Mouse (Mus musculus) CH12.LX (cell line): ENCODE results near the gene Dclk2.

Experiments
- CHD2 ChIP-seq: IDR thresholded peaks from 2 replicates; pipeline ENCODE4 v1.6.1; 2011; ENCODE audit warnings: low read length, improper control_type of control experiment
- CTCF ChIP-seq, 2 experiments: IDR thresholded peaks in 1 of 2; conservative IDR thresholded peaks in 1 of 2; 2 replicates each; pipeline ENCODE4 v1.5.1; 2011 to 2012; ENCODE audit warnings: low read depth in 2 of 2, low read length in 2 of 2, improper control_type of control experiment in 1 of 2, inconsistent platforms in 1 of 2, mild to moderate bottlenecking in 1 of 2, moderate library complexity in 1 of 2
- EP300 ChIP-seq: IDR thresholded peaks from 2 replicates; pipeline ENCODE4 v1.6.1; 2011; ENCODE audit warnings: low read length, improper control_type of control experiment
- HCFC1 ChIP-seq: IDR thresholded peaks from 2 replicates; pipeline ENCODE4 v1.6.1; 2012; ENCODE audit warnings: low read depth, mild to moderate bottlenecking, inconsistent platforms, low read length, improper control_type of control experiment
- IRF4 ChIP-seq: IDR thresholded peaks from 2 replicates; pipeline ENCODE4 v1.6.1; 2014; ENCODE audit warnings: low read depth, mild to moderate bottlenecking, inconsistent platforms, low read length, improper control_type of control experiment
- MAZ ChIP-seq: IDR thresholded peaks from 2 replicates; pipeline ENCODE4 v1.6.1; 2012; ENCODE audit warnings: low read depth, mild to moderate bottlenecking, inconsistent platforms, low read length, improper control_type of control experiment, moderate library complexity
- MEF2A ChIP-seq: IDR thresholded peaks from 2 replicates; pipeline ENCODE4 v1.6.1; 2014; ENCODE audit warnings: low read depth, mild to moderate bottlenecking, inconsistent platforms, low read length, improper control_type of control experiment, borderline replicate concordance
- PAX5 ChIP-seq: IDR thresholded peaks from 2 replicates; pipeline ENCODE4 v1.6.1; 2012; ENCODE audit warnings: low read length, inconsistent platforms, mixed read lengths
- POLR2A ChIP-seq: IDR thresholded peaks from 2 replicates; pipeline ENCODE4 v1.6.1; 2011; ENCODE audit warnings: low read depth, mild to moderate bottlenecking, improper control_type of control experiment, low read length
- RCOR1 ChIP-seq: conservative IDR thresholded peaks from 2 replicates; pipeline ENCODE4 v1.6.1; 2012; ENCODE audit warnings: low read depth, mild to moderate bottlenecking, inconsistent platforms, low read length, improper control_type of control experiment
- SIN3A ChIP-seq: IDR thresholded peaks from 2 replicates; pipeline ENCODE4 v1.6.1; 2012; ENCODE audit warnings: low read length, improper control_type of control experiment, inconsistent platforms
- TCF12 ChIP-seq: IDR thresholded peaks from 2 replicates; pipeline ENCODE4 v1.6.1; 2014; ENCODE audit warnings: low read depth, mild to moderate bottlenecking, inconsistent platforms, low read length, improper control_type of control experiment
- ZNF384 ChIP-seq: IDR thresholded peaks from 2 replicates; pipeline ENCODE4 v1.6.1; 2012; ENCODE audit warnings: low read depth, low read length, improper control_type of control experiment, inconsistent platforms

GRCm38 (mm10) chr3:86793720-86794191 lies 126.9 kb downstream of the Dclk2 start:
- TF ChIP-seq SIN3A: no peak
- TF ChIP-seq RCOR1: no peak
- no peak for TF ChIP-seq CTCF (conservative IDR thresholded peaks at IDR 0.05 in 1 of 2, IDR thresholded peaks at IDR 0.05 in 1 of 2; ENCODE audit: low read depth in 2 of 2, low read length in 2 of 2)
- TF ChIP-seq MAZ: no peak
- no peak for TF ChIP-seq CHD2
- no peak for TF ChIP-seq ZNF384
- no peak for TF ChIP-seq MEF2A
- no peak for TF ChIP-seq HCFC1
- no peak for TF ChIP-seq POLR2A
- TF ChIP-seq EP300: no peak
- TF ChIP-seq IRF4: no peak
- TF ChIP-seq TCF12: no peak
- no peak for TF ChIP-seq PAX5
